Mouse (Mus musculus) MEL (cell line): ENCODE measurements around the gene Hsf5. TPM values are rescaled to one million over a fixed set of nuclear protein-coding genes. Genes with fewer than 3 reads are reported as not detected.

Experiments
- DNase-seq: peaks from one replicate; pipeline ENCODE4 v3.0.0; 2011; ENCODE audit warnings: low read depth, low spot score
- H3K27ac ChIP-seq: 2 replicates; pipeline ENCODE4 v1.5.1; 2012; ENCODE audit warnings: low read depth, mild to moderate bottlenecking, control low read depth, low read length, moderate library complexity; ENCODE audit not compliant: control insufficient read depth
- H3K27me3 ChIP-seq, 2 experiments: fragments of 150-350 bp in 1 of 2; sonication (generic) in 1 of 2; 2 replicates each; pipeline ENCODE4 v1.6.1; 2012; ENCODE audit warnings: low read length in 2 of 2, mild to moderate bottlenecking in 2 of 2, improper control_type of control experiment in 1 of 2, moderate library complexity in 1 of 2; ENCODE audit not compliant: insufficient read depth in 2 of 2, control insufficient read depth in 1 of 2
- H3K36me3 ChIP-seq, 2 experiments: 2 replicates each; pipeline ENCODE4 v1.6.1; 2012 to 2014; ENCODE audit warnings: low read length in 2 of 2, improper control_type of control experiment in 1 of 2, inconsistent platforms in 1 of 2, mild to moderate bottlenecking in 1 of 2; ENCODE audit not compliant: insufficient read depth in 2 of 2, control insufficient read depth in 1 of 2
- H3K4me1 ChIP-seq, 2 experiments: fragments of 150-350 bp in 1 of 2; sonication (generic) in 1 of 2; 2 replicates each; pipeline ENCODE4 v1.6.1; 2012; ENCODE audit warnings: low read length in 2 of 2, improper control_type of control experiment in 1 of 2, mild to moderate bottlenecking in 1 of 2; ENCODE audit not compliant: insufficient read depth in 2 of 2, control insufficient read depth in 1 of 2
- H3K4me3 ChIP-seq, 2 experiments: fragments of 150-350 bp in 1 of 2; sonication (generic) in 1 of 2; 2 replicates each; pipeline ENCODE4 v1.5.1; 2012; ENCODE audit warnings: low read depth in 2 of 2, low read length in 2 of 2, mild to moderate bottlenecking in 2 of 2, moderate library complexity in 2 of 2, control low read depth in 1 of 2, improper control_type of control experiment in 1 of 2; ENCODE audit not compliant: control insufficient read depth in 1 of 2, insufficient read depth in 1 of 2
- H3K79me2 ChIP-seq: 2 replicates; pipeline ENCODE4 v1.6.1; 2012; ENCODE audit warnings: mild to moderate bottlenecking, low read length, moderate library complexity; ENCODE audit not compliant: control insufficient read depth, poor library complexity, insufficient read depth
- H3K9ac ChIP-seq: 2 replicates; pipeline ENCODE4 v1.6.1; 2012; ENCODE audit warnings: low read depth, mild to moderate bottlenecking, control low read depth, low read length, moderate library complexity; ENCODE audit not compliant: control insufficient read depth, poor library complexity, severe bottlenecking
- H3K9me3 ChIP-seq: fragments of 150-350 bp; sonication (generic); replicated peaks from 2 replicates; pipeline ENCODE4 v1.6.1; 2012; ENCODE audit warnings: mild to moderate bottlenecking, low read length, improper control_type of control experiment, moderate library complexity; ENCODE audit not compliant: insufficient read depth
- CHD1 ChIP-seq: IDR thresholded peaks from 2 replicates; pipeline ENCODE4 v1.6.1; 2012; ENCODE audit warnings: low read depth, mild to moderate bottlenecking, inconsistent platforms, low read length, improper control_type of control experiment
- ETS1 ChIP-seq: IDR thresholded peaks from 2 replicates; pipeline ENCODE4 v1.6.1; 2012; ENCODE audit warnings: low read depth, mild to moderate bottlenecking, inconsistent platforms, low read length, improper control_type of control experiment, moderate library complexity
- MAX ChIP-seq: IDR thresholded peaks from 2 replicates; pipeline ENCODE4 v1.6.1; 2011; ENCODE audit warnings: low read length, improper control_type of control experiment
- MEF2A ChIP-seq: IDR thresholded peaks from 2 replicates; pipeline ENCODE4 v1.6.1; 2014; ENCODE audit warnings: low read depth, mild to moderate bottlenecking, inconsistent platforms, low read length, improper control_type of control experiment; ENCODE audit not compliant: poor library complexity, insufficient replicate concordance, severe bottlenecking; ENCODE audit errors: extremely low read depth
- MYC ChIP-seq: IDR thresholded peaks from 2 replicates; pipeline ENCODE4 v1.6.1; 2011; ENCODE audit warnings: low read depth, mild to moderate bottlenecking, low read length, improper control_type of control experiment, moderate library complexity
- NELFE ChIP-seq: IDR thresholded peaks from 2 replicates; pipeline ENCODE4 v1.6.1; 2011; ENCODE audit warnings: low read depth, low read length, improper control_type of control experiment
- NRF1 ChIP-seq: IDR thresholded peaks from 2 replicates; pipeline ENCODE4 v1.6.1; 2014; ENCODE audit warnings: low read depth, mild to moderate bottlenecking, inconsistent platforms, low read length, improper control_type of control experiment, moderate library complexity; ENCODE audit not compliant: poor library complexity, insufficient read depth, severe bottlenecking
- RAD21 ChIP-seq: IDR thresholded peaks from 2 replicates; pipeline ENCODE4 v1.6.1; 2011; ENCODE audit warnings: mild to moderate bottlenecking, low read depth, low read length, improper control_type of control experiment
- SMC3 ChIP-seq: IDR thresholded peaks from 2 replicates; pipeline ENCODE4 v1.6.1; 2011; ENCODE audit warnings: low read depth, low read length, improper control_type of control experiment
- TAL1 ChIP-seq: IDR thresholded peaks from 2 replicates; pipeline ENCODE4 v1.6.1; 2012; ENCODE audit warnings: mild to moderate bottlenecking, inconsistent platforms, low read length, moderate library complexity, mixed read lengths
- TCF12 ChIP-seq: IDR thresholded peaks from 2 replicates; pipeline ENCODE4 v1.6.1; 2014; ENCODE audit warnings: low read depth, mild to moderate bottlenecking, inconsistent platforms, low read length, improper control_type of control experiment, moderate library complexity
- ZC3H11A ChIP-seq: IDR thresholded peaks from 2 replicates; pipeline ENCODE4 v1.6.1; 2012; ENCODE audit warnings: low read depth, mild to moderate bottlenecking, inconsistent platforms, low read length, improper control_type of control experiment
- polyA plus RNA-seq, 2 experiments: library from polyadenylated mRNA; stranded (reverse) in 1 of 2; unstranded in 1 of 2; fragments of >175 nt in 1 of 2; fragments of >200 nt in 1 of 2; gene quantifications; 2 replicates each; pipeline versions ENCODE4 v1.2.1 to v1.2.4; 2012; ENCODE audit warnings: low replicate concordance in 2 of 2, low read depth in 1 of 2; ENCODE audit not compliant: insufficient read length in 2 of 2, insufficient read depth in 1 of 2, missing spikeins in 1 of 2
- total RNA-seq: library from RNA; depleted of rRNA; stranded (reverse); fragments of 300-350 nt; gene quantifications from 2 replicates; pipeline ENCODE4 v1.2.3, GENCODE M21; 2012; rRNA removed

Gene Hsf5
- total RNA-seq: not detected in 2 replicates
- polyA plus RNA-seq: under 1 TPM in 1 of 2 experiments, not detected in 1; 0.03 TPM

DNA sequence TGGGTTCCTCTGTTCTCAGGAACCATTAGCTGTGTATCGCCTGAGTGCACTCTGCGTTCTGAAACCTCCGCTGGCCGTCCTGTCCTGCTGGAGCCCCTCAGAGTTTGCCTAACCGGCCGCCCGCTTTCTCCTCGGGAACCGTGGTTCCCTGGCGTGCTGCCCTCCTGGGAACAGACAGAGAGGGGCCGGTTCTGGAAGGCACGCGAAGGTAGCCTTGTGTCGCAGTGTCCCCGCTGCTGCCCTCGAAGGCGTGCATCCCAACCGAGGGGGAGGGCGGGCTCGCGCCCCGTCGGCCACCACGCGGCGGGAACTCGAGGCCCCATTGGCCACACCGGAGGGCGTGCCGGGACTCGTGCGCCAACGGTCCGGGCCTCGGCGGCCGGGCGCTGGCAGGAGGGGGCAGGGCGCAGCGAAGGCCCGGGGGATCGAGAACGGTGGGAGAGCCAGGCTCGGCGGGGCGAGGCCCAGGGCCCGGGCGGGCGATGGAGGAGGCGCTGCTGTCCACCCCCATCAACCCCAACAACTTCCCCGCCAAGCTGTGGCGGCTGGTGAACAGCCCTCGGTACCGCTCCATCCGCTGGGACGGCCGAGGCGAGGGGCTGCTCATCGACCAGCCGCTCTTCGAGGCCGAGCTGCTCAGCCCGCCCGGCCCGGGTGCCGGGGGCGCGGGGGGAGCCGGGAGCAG, at the start of gene Hsf5:
TSS of gene Hsf5 (plus strand) at position 375 of the 685 bp plus-strand sequence.
- no peak within 1 kb of the TSS for H3K4me3 ChIP-seq
- peaks cover 3 to 6% of the 10 kb centered on the region in 2 experiments; a peak in 2 of 4 replicates for H3K36me3 ChIP-seq
- H3K27me3 ChIP-seq: no peaks in the 10 kb centered on the region
- DNase-seq: no peak
- TF ChIP-seq RAD21 (no peak), MEF2A (no peak), ZC3H11A (no peak), ETS1 (no peak), CHD1 (no peak), NELFE (no peak), MYC (no peak)
- no peaks in the 10 kb centered on the region for H3K79me2 ChIP-seq
- H3K9ac ChIP-seq: no peak within 1 kb of the TSS
- no peaks in the 10 kb centered on the region; a peak in 1 of 4 replicates for H3K4me1 ChIP-seq
- H3K27ac ChIP-seq: no peak within 1 kb of the TSS
- no peaks in the 10 kb centered on the region for H3K9me3 ChIP-seq

DNA sequence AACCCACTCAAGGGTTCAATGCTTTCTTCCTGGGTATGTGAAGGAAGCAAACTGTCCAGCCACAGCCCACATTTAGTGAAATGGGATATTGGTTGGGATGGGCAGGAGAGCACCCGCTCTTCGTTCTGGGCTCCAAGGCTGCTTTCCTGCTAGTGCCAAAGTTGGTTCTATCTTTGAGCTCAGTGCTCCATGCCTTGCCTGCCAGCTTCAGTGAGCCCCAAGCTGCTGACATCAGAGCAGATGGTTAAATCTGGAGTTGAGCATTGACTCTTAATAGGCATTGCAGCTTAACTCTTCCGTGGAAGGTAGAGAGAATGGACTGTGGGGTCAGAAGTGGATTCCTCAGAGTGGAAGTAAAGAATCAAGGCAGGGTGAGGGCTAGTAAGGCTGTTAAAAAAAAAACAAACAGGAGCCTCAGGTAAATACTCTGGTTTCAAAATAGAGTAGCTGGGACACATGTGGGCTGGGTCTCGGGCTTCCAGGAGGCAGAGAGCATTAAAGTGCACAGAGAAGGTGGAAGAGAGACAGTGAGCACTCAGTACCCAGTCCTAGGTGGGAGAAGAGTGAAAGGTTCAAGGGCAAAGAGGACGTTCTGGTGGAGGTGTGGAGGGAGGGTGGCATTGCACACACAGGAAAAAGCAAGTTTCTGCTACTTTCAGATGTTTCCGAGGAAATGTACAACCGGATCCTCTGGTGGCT, 48.6 kb upstream of the Hsf5 start, which contains the start of gene Sept4:
TSS of gene Sept4 (plus strand) at position 649 of the 699 bp plus-strand sequence.
- Histone ChIP-seq H3K79me2 (no peaks in the 10 kb centered on the region), H3K36me3 (no peaks in the 10 kb centered on the region), H3K27ac (no peak within 1 kb of the TSS), H3K4me3 (no peak within 1 kb of the TSS), H3K9ac (no peak within 1 kb of the TSS), H3K9me3 (no peaks in the 10 kb centered on the region), H3K27me3 (peaks cover 13 to 26% of the 10 kb centered on the region in 2 experiments), H3K4me1 (no peaks in the 10 kb centered on the region)
- TF ChIP-seq SMC3 (no peak), TAL1 (no peak), MYC (no peak), ZC3H11A (no peak), MAX (no peak), TCF12 (no peak), NRF1 (no peak)
- no peak for DNase-seq
